Mouse (Mus musculus) MEL (cell line): ENCODE results near the gene Elfn1. TPM values are rescaled to one million over a fixed set of nuclear protein-coding genes. Genes with fewer than 3 reads are reported as not detected.

Experiments
- DNase-seq: peaks from one replicate; pipeline ENCODE4 v3.0.0; 2011; ENCODE audit warnings: low read depth, low spot score
- H3K27ac ChIP-seq: 2 replicates; pipeline ENCODE4 v1.5.1; 2012; ENCODE audit warnings: low read depth, mild to moderate bottlenecking, control low read depth, low read length, moderate library complexity; ENCODE audit not compliant: control insufficient read depth
- H3K27me3 ChIP-seq, 2 experiments: fragments of 150-350 bp in 1 of 2; sonication (generic) in 1 of 2; 2 replicates each; pipeline ENCODE4 v1.6.1; 2012; ENCODE audit warnings: low read length in 2 of 2, mild to moderate bottlenecking in 2 of 2, improper control_type of control experiment in 1 of 2, moderate library complexity in 1 of 2; ENCODE audit not compliant: insufficient read depth in 2 of 2, control insufficient read depth in 1 of 2
- H3K36me3 ChIP-seq, 2 experiments: 2 replicates each; pipeline ENCODE4 v1.6.1; 2012 to 2014; ENCODE audit warnings: low read length in 2 of 2, improper control_type of control experiment in 1 of 2, inconsistent platforms in 1 of 2, mild to moderate bottlenecking in 1 of 2; ENCODE audit not compliant: insufficient read depth in 2 of 2, control insufficient read depth in 1 of 2
- H3K4me1 ChIP-seq, 2 experiments: fragments of 150-350 bp in 1 of 2; sonication (generic) in 1 of 2; 2 replicates each; pipeline ENCODE4 v1.6.1; 2012; ENCODE audit warnings: low read length in 2 of 2, improper control_type of control experiment in 1 of 2, mild to moderate bottlenecking in 1 of 2; ENCODE audit not compliant: insufficient read depth in 2 of 2, control insufficient read depth in 1 of 2
- H3K4me3 ChIP-seq, 2 experiments: fragments of 150-350 bp in 1 of 2; sonication (generic) in 1 of 2; 2 replicates each; pipeline ENCODE4 v1.5.1; 2012; ENCODE audit warnings: low read depth in 2 of 2, low read length in 2 of 2, mild to moderate bottlenecking in 2 of 2, moderate library complexity in 2 of 2, control low read depth in 1 of 2, improper control_type of control experiment in 1 of 2; ENCODE audit not compliant: control insufficient read depth in 1 of 2, insufficient read depth in 1 of 2
- H3K79me2 ChIP-seq: 2 replicates; pipeline ENCODE4 v1.6.1; 2012; ENCODE audit warnings: mild to moderate bottlenecking, low read length, moderate library complexity; ENCODE audit not compliant: control insufficient read depth, poor library complexity, insufficient read depth
- H3K9ac ChIP-seq: 2 replicates; pipeline ENCODE4 v1.6.1; 2012; ENCODE audit warnings: low read depth, mild to moderate bottlenecking, control low read depth, low read length, moderate library complexity; ENCODE audit not compliant: control insufficient read depth, poor library complexity, severe bottlenecking
- H3K9me3 ChIP-seq: fragments of 150-350 bp; sonication (generic); replicated peaks from 2 replicates; pipeline ENCODE4 v1.6.1; 2012; ENCODE audit warnings: mild to moderate bottlenecking, low read length, improper control_type of control experiment, moderate library complexity; ENCODE audit not compliant: insufficient read depth
- CHD2 ChIP-seq: IDR thresholded peaks from 2 replicates; pipeline ENCODE4 v1.6.1; 2011; ENCODE audit warnings: low read length, improper control_type of control experiment
- E2F4 ChIP-seq: IDR thresholded peaks from 2 replicates; pipeline ENCODE4 v1.6.1; 2011; ENCODE audit warnings: low read depth, low read length, improper control_type of control experiment, borderline replicate concordance
- MXI1 ChIP-seq: IDR thresholded peaks from 2 replicates; pipeline ENCODE4 v1.6.1; 2011; ENCODE audit warnings: mild to moderate bottlenecking, low read depth, low read length, improper control_type of control experiment
- MYB ChIP-seq: IDR thresholded peaks from 2 replicates; pipeline ENCODE4 v1.6.1; 2011; ENCODE audit warnings: mild to moderate bottlenecking, low read depth, low read length, improper control_type of control experiment
- POLR2AphosphoS5 ChIP-seq: IDR thresholded peaks from 2 replicates; pipeline ENCODE4 v1.6.1; 2012; ENCODE audit warnings: low read depth, borderline replicate concordance, mild to moderate bottlenecking, inconsistent platforms, low read length, moderate library complexity, mixed read lengths
- RAD21 ChIP-seq: IDR thresholded peaks from 2 replicates; pipeline ENCODE4 v1.6.1; 2011; ENCODE audit warnings: mild to moderate bottlenecking, low read depth, low read length, improper control_type of control experiment
- RCOR1 ChIP-seq: IDR thresholded peaks from 2 replicates; pipeline ENCODE4 v1.6.1; 2012; ENCODE audit warnings: low read depth, mild to moderate bottlenecking, inconsistent platforms, low read length, improper control_type of control experiment
- SIN3A ChIP-seq: IDR thresholded peaks from 2 replicates; pipeline ENCODE4 v1.6.1; 2012; ENCODE audit warnings: low read length, improper control_type of control experiment, inconsistent platforms
- SMC3 ChIP-seq: IDR thresholded peaks from 2 replicates; pipeline ENCODE4 v1.6.1; 2011; ENCODE audit warnings: low read depth, low read length, improper control_type of control experiment
- ZMIZ1 ChIP-seq: IDR thresholded peaks from 2 replicates; pipeline ENCODE4 v1.6.1; 2012; ENCODE audit warnings: low read depth, mild to moderate bottlenecking, inconsistent platforms, low read length, improper control_type of control experiment, moderate library complexity
- polyA plus RNA-seq, 2 experiments: library from polyadenylated mRNA; stranded (reverse) in 1 of 2; unstranded in 1 of 2; fragments of >175 nt in 1 of 2; fragments of >200 nt in 1 of 2; gene quantifications; 2 replicates each; pipeline versions ENCODE4 v1.2.1 to v1.2.4; 2012; ENCODE audit warnings: low replicate concordance in 2 of 2, low read depth in 1 of 2; ENCODE audit not compliant: insufficient read length in 2 of 2, insufficient read depth in 1 of 2, missing spikeins in 1 of 2
- total RNA-seq: library from RNA; depleted of rRNA; stranded (reverse); fragments of 300-350 nt; gene quantifications from 2 replicates; pipeline ENCODE4 v1.2.3, GENCODE M21; 2012

The Elfn1 gene
- total and polyA plus RNA-seq, 3 experiments, result 0.08 TPM; not detected in 2

DNA sequence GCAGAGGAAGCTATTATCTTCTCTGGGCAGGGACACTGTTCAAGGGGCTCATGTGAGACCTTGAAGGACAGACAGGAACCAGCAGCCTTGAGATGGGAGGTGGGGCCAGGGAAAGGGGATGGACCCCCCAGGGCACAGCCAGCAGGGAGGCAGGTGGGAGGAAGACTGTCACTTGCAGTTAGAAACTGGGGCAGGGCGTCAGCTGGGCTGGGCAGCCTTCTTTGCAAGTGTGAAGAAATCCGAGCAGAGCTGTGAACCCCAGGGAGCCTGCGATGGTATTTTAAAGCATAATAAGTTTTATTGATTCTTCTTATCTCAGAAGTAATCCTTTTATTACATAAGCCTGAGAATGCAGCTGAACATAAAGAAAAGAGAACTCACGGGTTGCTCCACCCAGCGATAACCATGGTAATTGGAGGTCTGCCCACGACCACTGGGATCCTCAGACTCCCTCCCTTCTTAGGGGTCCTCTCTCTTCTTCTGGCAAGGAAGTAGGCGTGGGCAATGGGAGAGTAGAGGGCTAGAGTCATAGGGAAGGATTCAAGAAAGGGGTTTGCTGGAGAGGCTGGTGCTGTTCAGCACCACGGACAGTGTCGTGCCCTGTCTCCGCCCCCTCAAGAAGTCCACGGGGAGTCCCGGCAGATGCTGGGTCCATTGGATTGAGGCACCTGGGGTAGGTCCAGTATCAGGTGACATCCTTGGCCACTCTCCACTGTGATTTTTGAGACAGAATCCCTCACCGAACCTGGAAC lies 71.0 kb downstream of the Elfn1 start:
- H3K4me3 ChIP-seq, result no peak overlapping the region
- 0 out of 4 replicates have a peak, but pooled peaks cover 0 to 3% of the 10 kb centered on the region in 2 experiments for H3K4me1 ChIP-seq
- no peak overlapping the region for H3K27ac ChIP-seq
- H3K36me3 ChIP-seq, result no peaks in the 10 kb centered on the region
- TF ChIP-seq MXI1 (peak; percentile 35; the same call in 1 of the 2 replicates), SIN3A (peak; percentile 70), ZMIZ1 (no peak)
- no peaks in the 10 kb centered on the region for H3K27me3 ChIP-seq
- H3K9ac ChIP-seq, result no peak overlapping the region
- H3K9me3 ChIP-seq, result no peaks in the 10 kb centered on the region
- no peaks in the 10 kb centered on the region for H3K79me2 ChIP-seq
- peak; percentile 57 for DNase-seq

DNA sequence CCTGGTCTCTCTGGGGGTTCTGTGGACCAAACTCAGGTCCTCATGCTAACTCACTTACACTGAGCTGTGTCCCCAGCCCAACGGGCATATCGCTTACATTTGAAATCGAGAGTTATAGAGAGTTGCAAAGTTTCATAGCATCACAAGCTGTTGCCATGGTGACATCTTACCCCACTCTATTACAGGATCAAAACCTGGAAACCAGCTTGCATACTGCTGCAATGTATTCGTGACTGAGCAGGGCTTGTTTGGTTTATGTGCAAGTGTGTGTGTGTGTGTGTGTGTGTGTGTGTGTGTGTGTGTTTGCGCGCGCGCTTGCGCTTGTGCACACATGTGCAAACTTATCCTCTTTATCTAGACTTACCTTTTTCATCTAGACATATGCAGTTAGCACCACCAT lies 71.6 kb downstream of the Elfn1 start:
- TF ChIP-seq RCOR1, result no peak
- no peak for TF ChIP-seq CHD2
- TF ChIP-seq E2F4, result no peak
- TF ChIP-seq SMC3, result no peak
- no peak for TF ChIP-seq MYB
- Histone ChIP-seq H3K9me3 (no peaks in the 10 kb centered on the region), H3K9ac (no peak overlapping the region), H3K4me1 (0 out of 4 replicates have a peak, but pooled peaks cover 0 to 3% of the 10 kb centered on the region in 2 experiments), H3K4me3 (no peak overlapping the region), H3K27me3 (no peaks in the 10 kb centered on the region), H3K79me2 (no peaks in the 10 kb centered on the region), H3K27ac (no peak overlapping the region), H3K36me3 (no peaks in the 10 kb centered on the region)
- no peak for DNase-seq

DNA sequence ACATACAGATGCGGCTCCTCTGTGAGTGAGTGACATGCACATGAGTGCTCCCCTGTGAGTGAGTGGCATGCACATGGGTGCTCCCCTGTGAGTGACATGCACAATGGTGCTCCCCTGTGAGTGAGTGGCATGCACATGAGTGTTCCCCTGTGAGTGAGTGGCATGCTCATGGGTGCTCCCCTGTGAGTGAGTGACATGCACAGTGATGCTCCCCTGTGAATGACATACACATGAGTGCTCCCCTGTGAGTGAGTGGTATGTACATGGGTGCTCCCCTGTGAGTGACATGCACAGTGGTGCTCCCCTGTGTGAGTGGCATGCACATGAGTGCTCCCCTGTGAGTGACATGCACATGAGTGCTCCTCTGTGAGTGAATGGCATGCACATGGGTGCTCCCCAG lies 74.2 kb downstream of the Elfn1 start:
- no peak overlapping the region for H3K9ac ChIP-seq
- H3K9me3 ChIP-seq, result no peaks in the 10 kb centered on the region
- H3K27ac ChIP-seq, result no peak overlapping the region
- TF ChIP-seq RAD21 (no peak), POLR2AphosphoS5 (0 out of 2 replicates have a peak, but pooled peaks have one; percentile 42)
- TF ChIP-seq, all 39 proteins: peak for 1
- Histone ChIP-seq H3K4me1 (no peaks in the 10 kb centered on the region), H3K79me2 (no peaks in the 10 kb centered on the region), H3K4me3 (no peak overlapping the region), H3K27me3 (no peaks in the 10 kb centered on the region), H3K36me3 (no peaks in the 10 kb centered on the region)
- no peak for DNase-seq
